12 mouse cellular contexts compared by ENCODE assay signal in the genomic region with DNA sequence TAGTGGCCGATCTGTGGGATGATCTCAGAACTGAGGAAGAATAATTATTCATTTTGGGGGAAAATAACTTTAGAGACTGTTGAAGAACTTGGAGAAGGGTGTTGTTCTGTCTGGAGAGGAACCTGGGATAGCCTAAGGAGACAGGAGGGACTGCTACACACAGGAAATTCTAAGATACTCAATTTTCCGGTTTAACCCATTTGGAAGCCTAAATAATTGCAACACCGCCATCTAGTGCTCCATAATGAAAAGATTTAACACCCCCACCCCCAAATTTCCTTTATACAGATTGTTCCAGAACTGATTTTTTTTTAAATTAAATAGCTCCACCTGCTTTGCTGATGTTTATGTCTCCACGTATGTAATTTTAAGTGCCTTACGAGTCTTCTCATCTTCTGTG.
A peak's percentile ranks its signal among the peaks of the same experiment; 100 is the strongest.
DNase-seq lines count a peak whose midpoint lies in the region; ATAC-seq and TF ChIP-seq lines count a peak whose summit lies in the region.
"Had no signal": no experiment of that assay in that cellular context is flagged by ENCODE, and none has a peak within 500 bp of the region (broad histone marks: within the 10 kb centered on the region; RNA-seq: fewer than 3 reads in every experiment).

No protein-coding gene starts in this region.

- H3K9me3 ChIP-seq in liver, embryonic 14.5 days (ENCODE audit: control insufficient read depth, low read length) = no peaks in the 10 kb centered on the region
- H3K9me3 ChIP-seq in liver, embryonic 12.5 days (replicated peaks) = no peaks in the 10 kb centered on the region
- H3K9me3 ChIP-seq: heart, embryonic 13.5 days; limb, embryonic 15.5 days; neural tube, embryonic 12.5 days had no signal

- WGBS in liver, embryonic 14.5 days (ENCODE audit: insufficient replicate concordance) = 25% methylated on average over 5 of the region's 5 CpGs
- WGBS in liver, embryonic 12.5 days (ENCODE audit: insufficient replicate concordance) = 31% methylated on average over 5 of the region's 5 CpGs

- in situ Hi-C loops in Patski (cut with MboI; ENCODE audit: low pct_unique_long_range_greater_than_20kb) = loop anchor here (5.0 to 25.0 kb wide), 2 partner anchors 239 to 854 kb away; no protein-coding TSS in a partner anchor

- no peak overlapping the region for H3K27ac ChIP-seq in gastrocnemius, adult 2 months
- H3K27ac ChIP-seq in liver, embryonic 14.5 days = no peak overlapping the region
- no peak overlapping the region for H3K27ac ChIP-seq in liver, embryonic 12.5 days
- H3K27ac ChIP-seq: heart, embryonic 13.5 days; limb, embryonic 15.5 days; neural tube, embryonic 12.5 days had no signal

- no peaks in the 10 kb centered on the region for H3K27me3 ChIP-seq in liver, embryonic 14.5 days (ENCODE audit: control insufficient read depth, insufficient read depth, low read length)
- no peaks in the 10 kb centered on the region for H3K27me3 ChIP-seq in liver, embryonic 12.5 days (replicated peaks)
- H3K27me3 ChIP-seq in Patski = peaks cover 36% of the 10 kb centered on the region
- H3K27me3 ChIP-seq: CH12.LX; heart, embryonic 13.5 days; limb, embryonic 15.5 days; neural tube, embryonic 12.5 days had no signal

- H3K4me2 ChIP-seq in liver, embryonic 14.5 days (ENCODE audit: low read depth) = no peak overlapping the region
- H3K4me2 ChIP-seq in liver, embryonic 12.5 days = no peak overlapping the region
- H3K4me2 ChIP-seq: heart, embryonic 13.5 days; limb, embryonic 15.5 days; neural tube, embryonic 12.5 days had no signal

- peak; percentile 59 for TF ChIP-seq CTCF in gastrocnemius, adult 2 months (IDR thresholded peaks at IDR 0.05)
- TF ChIP-seq CTCF in liver, embryonic 14.5 days (IDR thresholded peaks at IDR 0.05; ENCODE audit: low read depth) = peak; percentile 19; the same call in 1 of the 2 replicates
- TF ChIP-seq CTCF in Patski (IDR thresholded peaks at IDR 0.05) = peak; percentile 52

- POLR2A ChIA-PET in Patski (lab: Charles Lee) = no interaction called here

- H3K36me3 ChIP-seq in liver, embryonic 14.5 days (replicated peaks; ENCODE audit: control insufficient read depth, insufficient read depth, low read depth) = no peaks in the 10 kb centered on the region
- no peaks in the 10 kb centered on the region for H3K36me3 ChIP-seq in liver, embryonic 12.5 days
- H3K36me3 ChIP-seq: heart, embryonic 13.5 days; limb, embryonic 15.5 days; neural tube, embryonic 12.5 days had no signal

- no peak for ATAC-seq in liver, embryonic 14.5 days (ENCODE audit: insufficient read depth)
- ATAC-seq in liver, embryonic 12.5 days = no peak
- ATAC-seq in Patski = peak; percentile 35

- intact Hi-C loops in gastrocnemius, adult 2 months (cut with DNase I) = loop anchor here (1.0 kb wide), 1 partner anchor 240 kb away; no protein-coding TSS in a partner anchor
- intact Hi-C loops in gastrocnemius, postnatal 36 days (cut with DNase I) = loop anchor here (2.0 kb wide), 1 partner anchor 239 kb away; no protein-coding TSS in a partner anchor

- H3K4me1 ChIP-seq in liver, embryonic 14.5 days (replicated peaks; ENCODE audit: control insufficient read depth in 2 of 2, insufficient read depth in 2 of 2, low read length in 1 of 2) = no peaks in the 10 kb centered on the region
- H3K4me1 ChIP-seq in liver, embryonic 12.5 days = no peaks in the 10 kb centered on the region
- H3K4me1 ChIP-seq: heart, embryonic 13.5 days; limb, embryonic 15.5 days; neural tube, embryonic 12.5 days had no signal

- CTCF ChIA-PET in Patski (lab: Charles Lee) = interaction anchor here (0.7 to 3.5 kb wide), 5 partner anchors 176 to 241 kb away, joined by 3 to 16 read pairs (median 3); no protein-coding TSS in a partner anchor

- no peak overlapping the region for H3K4me3 ChIP-seq in gastrocnemius, adult 2 months
- H3K4me3 ChIP-seq in liver, embryonic 14.5 days (ENCODE audit: insufficient read depth in 1 of 2, low read depth in 2 of 2, low read length in 2 of 2) = no peak overlapping the region
- no peak overlapping the region for H3K4me3 ChIP-seq in liver, embryonic 12.5 days
- H3K4me3 ChIP-seq: heart, embryonic 13.5 days; limb, embryonic 15.5 days; neural tube, embryonic 12.5 days had no signal

- no peak overlapping the region for H3K9ac ChIP-seq in liver, embryonic 14.5 days (replicated peaks)
- no peak overlapping the region for H3K9ac ChIP-seq in liver, embryonic 12.5 days
- H3K9ac ChIP-seq: heart, embryonic 13.5 days; limb, embryonic 15.5 days; neural tube, embryonic 12.5 days had no signal

- no peak for DNase-seq in gastrocnemius, adult 2 months
- no peak for DNase-seq in gastrocnemius, postnatal 36 days
- peak in 1 of 3 experiments; percentile 1 for DNase-seq in liver, embryonic 14.5 days (ENCODE audit: low read depth in 3 of 3, low spot score in 3 of 3)
- no peak for DNase-seq in Patski (ENCODE audit: low read depth, low spot score)
- peak; percentile 17 for DNase-seq in mesoderm, embryonic 11.5 days (ENCODE audit: low read depth, low spot score)
- no peak for DNase-seq in gastrocnemius, postnatal 10 days
- no peak for DNase-seq in urinary bladder, adult 18-20 months (ENCODE audit: low spot score in 2 of 2)

- no peak for TF ChIP-seq EP300 in liver, embryonic 14.5 days (IDR thresholded peaks at IDR 0.05; ENCODE audit: low read depth)
